Mouse (Mus musculus): ENCODE results near the gene Tamm41. TPM values are rescaled to one million over a fixed set of nuclear protein-coding genes. Genes with fewer than 3 reads are reported as not detected.

Tamm41 gene
- total RNA-seq, 2 experiments from 2014 or later = 31.2 to 31.8 TPM

DNA sequence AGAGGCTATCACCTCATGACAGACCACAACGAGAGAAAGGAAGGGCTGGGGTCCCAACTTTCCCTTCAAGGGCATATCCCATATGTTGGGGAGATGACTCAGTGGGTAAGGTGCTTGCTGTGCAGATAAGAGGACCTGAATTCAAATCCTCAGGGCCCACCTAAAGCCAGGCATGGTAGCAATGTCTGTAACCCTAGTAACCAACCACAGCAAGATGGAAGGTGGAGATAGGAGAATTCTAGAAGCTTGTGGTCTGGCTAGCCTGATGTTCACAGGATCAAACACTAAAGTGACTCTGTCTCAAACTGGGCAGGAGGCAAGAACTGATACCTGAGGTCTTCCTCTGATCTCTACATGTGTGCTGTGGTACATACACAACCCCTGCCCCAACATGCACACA, 58.0 kb downstream of the Tamm41 start:
- no peak for DNase-seq (ENCODE audit: low spot score in 2 of 2)

DNA sequence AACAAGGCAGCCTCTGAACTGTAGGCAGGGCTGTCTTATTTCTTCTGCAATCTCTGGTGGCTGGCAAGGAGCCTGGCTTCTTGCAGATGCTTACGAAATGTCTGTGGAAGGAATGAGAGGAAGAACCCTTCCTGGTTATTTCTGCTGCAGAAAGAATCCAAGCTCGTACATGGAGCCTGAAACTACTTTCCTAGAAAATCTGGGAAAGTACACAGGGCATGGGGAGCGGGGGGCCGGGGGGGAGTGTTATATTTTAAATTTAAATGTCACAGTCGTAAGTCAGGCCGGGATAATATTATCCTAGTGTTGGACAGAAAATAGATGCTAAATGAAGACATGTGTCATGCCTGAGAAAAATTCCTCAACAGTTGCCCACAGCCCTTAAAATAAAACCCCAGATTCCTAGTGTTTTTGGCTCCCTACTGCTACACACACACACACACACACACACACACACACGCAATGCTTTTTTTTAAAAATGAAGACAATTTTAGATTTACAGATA, 60.7 kb downstream of the Tamm41 start:
- DNase-seq (ENCODE audit: low spot score in 2 of 2) = no peak

DNA sequence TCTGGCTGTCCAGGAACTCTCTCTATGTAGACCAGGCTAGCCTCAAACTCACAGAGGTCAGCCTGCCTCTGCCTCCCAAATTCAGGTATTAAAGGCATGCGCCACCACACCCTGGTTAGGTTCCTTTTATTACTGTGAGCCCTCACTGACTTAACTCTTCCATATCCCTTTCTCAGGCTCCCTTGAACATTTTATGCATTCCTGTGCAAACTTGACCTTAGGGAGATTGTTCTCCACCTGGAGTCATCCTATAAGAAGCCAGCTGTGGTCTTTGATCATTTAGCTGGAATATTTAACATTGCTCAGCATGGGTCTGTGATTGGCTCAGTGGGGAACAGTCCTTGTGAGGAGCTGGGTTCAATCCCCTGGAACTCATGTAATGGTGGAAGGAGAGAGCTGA, 63.3 kb downstream of the Tamm41 start:
- DNase-seq (ENCODE audit: low spot score in 2 of 2) = no peak

DNA sequence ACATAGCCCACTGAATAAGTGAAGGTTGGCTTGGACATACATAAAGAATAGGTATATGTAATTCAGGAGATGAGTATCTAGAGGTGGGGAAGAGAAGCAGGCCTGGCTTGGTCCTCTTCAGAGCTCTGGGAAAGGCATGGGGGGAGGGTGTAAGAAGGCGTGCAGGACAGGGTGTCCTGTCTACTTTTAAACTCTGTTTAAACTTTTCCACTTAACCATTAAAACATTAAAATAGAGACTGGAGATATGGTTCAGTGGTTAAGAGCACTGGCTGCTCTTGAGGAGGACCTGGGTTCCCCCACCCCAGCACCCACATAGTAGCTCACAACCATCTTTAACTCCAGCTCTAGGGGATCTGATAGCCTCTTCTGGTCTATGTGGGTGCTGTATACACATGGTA, 64.7 kb downstream of the Tamm41 start:
- no peak for DNase-seq (ENCODE audit: low spot score in 2 of 2)

DNA sequence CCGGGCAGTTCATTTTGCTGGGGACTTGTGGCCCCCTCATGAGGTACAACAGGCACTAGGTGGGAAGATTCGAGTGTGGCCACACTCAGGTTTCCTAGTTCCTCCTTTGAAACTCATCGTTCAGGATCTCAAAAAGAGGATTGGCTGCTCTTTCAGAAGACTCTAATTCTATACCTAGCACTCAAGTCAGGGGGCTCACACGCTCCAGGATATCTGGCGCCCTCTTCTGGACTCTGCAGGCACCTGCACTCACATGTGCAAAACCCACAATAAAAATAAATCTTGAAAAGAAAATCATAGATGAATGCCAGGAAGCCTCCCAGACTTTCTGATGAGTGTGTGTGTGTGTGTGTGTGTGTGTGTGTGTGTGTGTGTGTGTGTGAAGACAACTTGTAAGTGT, 66.8 kb downstream of the Tamm41 start:
- DNase-seq (ENCODE audit: low spot score in 2 of 2) = no peak

DNA sequence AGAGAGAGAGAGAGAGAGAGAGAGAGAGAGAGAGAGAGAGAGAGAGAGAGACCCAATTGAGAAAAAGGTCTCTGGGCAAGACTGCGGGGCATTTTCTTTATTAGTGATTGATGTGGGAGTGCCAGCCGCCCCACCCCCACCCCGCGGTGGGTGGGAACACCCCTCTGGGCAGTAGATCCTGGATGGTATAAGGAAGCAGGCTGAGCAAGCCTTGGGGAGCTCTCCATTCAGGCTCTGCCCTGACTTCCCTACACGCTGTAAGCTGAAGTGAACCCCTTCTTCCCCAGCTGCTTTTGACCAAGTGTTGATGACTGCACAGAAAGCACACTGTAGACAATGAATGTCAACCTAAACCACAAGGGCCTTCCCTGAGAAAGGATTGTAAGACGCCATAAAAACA, 67.3 kb downstream of the Tamm41 start:
- DNase-seq (ENCODE audit: low spot score in 2 of 2) = no peak

DNA sequence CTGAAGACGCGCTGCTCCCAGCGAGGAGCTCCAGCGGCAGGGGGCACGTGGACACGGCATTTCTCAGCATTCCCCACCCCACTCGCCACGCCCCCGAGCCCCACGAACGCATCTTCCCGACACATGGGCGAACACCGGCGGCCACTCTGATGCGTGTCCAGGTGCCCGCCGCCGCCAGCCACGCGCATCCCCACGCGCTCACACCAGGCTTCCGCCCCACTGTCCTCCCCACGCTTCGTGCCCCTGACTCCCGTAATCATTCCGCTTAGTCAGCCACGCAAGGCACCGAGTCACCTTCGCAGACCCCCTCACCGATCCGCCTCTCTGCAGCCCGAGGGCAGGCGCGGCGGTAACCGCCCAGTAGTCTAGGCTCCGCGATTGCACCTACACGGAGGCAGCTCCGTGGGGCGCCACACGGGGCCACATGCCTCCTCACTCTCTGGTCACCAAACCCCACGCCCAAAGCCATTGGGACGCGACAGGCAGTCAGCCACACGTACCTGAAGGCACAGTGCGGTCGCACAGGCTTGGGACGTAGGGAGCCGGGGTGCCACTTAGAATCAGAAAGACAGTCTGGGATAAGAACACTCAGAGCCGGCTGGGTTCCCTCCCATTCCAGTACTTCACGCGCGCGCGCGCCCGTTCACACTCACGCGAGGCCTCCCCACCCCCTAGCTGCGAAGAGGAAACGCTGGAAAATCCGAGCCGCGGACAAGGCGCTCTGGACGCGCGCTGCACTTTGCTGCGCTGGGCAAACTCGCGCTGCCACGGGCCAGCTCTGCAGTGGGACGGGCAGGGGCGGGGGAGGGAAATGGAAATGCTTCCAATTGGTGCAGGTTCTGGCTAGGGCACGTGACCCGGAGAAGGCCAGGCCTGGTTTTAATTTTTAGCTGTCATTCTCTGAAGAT, 68.2 kb downstream of the Tamm41 start, which contains the start of gene Vgll4:
Vgll4 (minus strand) TSS at position 782 of the 908 bp plus-strand sequence.
- DNase-seq (ENCODE audit: low spot score in 2 of 2) = peak; percentile 5 to 41

DNA sequence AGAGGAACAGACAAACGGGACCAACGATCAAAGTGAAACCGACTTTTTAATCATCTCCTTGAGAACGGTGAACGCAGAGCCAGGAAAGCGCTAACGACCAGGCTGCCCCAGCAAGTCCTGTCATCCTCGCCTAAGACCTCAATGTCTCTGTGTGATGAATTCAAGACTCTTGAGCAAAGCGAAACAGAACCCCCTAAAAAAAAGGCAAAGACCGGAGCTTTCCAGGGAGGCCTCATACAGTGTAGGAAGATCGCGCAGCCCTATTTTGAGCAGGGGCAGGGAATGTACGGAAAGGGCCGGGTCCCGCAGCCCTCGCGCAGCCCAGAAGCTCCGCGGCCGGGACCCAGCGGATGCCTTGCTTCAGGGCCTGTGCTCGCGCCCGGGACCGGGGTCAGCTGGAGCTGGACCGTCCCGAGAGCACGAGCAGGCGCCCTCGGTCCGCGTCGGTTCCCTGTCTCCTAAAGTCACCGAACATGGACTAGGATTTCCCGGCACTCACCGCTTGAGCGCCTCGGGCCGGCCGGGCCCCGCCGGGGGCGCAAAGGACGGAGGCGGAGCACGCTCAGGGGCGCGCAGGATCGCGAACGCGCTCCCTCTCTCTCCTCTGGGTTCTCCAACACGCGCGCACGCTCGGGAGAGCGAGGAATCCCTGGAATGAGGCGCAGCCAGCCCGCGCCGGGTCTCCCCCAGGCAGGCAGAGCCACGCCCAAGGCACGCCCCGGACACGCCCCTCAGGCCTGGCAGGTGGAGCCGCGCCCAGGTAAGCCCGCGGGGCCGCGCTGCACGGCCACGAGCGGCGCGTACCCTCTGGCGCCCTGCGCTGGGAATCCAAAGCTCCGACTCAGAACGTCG, 69.1 kb downstream of the Tamm41 start:
- peak; percentile 26 to 49 for DNase-seq (ENCODE audit: low spot score in 2 of 2)

DNA sequence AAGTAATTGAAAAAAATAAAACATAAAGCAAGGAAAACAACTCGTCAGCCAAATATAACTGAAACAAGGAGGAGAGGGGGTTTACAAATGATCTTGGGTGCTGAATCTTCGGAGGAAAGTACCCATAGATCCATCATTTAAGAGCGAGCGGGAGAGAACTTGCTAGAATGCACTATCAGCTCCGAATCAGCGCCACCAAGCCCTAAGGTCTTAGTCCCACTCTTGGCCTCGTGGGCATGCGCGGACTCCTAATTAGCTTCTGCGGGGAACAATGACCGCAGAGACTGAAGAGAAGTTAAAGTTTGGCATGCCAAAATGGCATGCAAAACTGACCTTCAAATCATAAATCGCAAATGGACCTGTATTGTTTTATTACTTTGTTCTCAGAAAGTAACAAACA, 70.1 kb downstream of the Tamm41 start:
- DNase-seq (ENCODE audit: low spot score in 2 of 2) = no peak

DNA sequence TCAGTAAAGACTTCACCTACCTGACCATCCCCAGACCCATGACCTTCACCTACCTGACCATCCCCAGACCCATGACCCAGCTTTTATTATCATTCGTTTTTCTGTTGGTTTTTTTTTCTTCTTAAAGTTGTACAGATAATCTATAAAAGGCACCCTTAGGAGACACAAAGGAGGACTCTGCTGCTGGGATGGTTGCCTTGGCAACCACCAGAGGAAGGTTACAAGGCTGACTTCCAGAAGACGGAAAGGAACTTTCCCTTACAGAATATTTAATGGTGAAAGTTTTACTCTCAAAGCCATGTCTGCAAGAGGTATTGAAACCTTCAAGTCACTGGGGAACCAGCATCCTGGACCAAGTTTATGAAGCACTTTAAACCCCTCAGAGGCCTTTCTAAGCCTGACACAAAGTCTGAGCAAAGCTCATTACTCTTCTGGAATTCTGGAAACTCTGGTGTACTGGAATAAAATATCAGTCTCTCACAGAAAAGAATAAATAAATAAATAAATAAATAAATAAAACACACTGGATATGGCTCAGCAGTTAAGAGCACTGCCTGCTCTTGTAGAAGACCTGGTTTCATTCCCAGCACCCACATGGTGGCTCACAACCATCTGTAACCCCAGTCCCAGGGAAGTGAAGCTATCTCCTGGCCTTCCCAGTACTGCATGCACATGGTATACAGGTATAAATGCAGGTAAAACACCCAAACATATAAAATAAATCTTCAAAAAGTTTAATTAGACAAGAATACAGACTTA, 71.1 kb downstream of the Tamm41 start:
- DNase-seq (ENCODE audit: low spot score in 2 of 2) = no peak

DNA sequence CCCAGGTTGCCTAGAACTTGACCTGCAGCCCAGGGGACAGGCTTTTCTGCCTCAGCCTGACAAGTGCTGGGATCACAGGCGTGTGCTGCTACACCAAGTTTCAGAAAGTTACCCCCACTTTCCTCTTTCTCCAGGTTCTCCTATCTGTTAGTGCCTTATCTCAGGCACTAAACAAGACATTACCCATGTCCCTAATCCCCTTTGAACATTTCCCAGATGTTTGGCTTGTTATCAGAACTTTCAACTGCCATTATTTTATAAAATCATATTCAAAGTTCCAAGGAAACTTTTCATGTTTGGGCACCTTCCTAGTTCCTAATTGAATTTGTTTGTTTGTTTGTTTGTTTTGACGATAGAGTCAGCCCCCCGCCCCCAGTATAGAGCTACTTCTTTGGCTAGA, 71.9 kb downstream of the Tamm41 start:
- DNase-seq (ENCODE audit: low spot score in 2 of 2) = no peak

DNA sequence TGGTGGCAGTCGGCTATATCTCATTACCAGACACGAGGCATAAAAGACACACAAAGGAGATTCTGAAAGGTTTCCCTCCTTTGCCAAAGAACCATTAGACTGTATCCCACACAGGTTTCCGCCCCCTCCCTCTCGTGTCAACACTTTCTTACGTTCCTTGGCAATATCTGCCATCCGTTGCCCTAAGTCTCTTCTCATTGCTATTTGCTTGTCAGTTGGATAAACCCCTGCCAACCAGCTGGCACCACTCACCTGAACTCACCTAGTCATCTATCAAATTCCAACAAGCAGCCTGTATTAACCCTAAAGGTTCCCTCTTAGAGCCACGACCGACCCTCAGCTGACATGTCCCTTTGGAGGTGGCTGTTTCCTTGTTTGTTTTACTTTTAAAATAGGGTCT, 72.3 kb downstream of the Tamm41 start:
- no peak for DNase-seq (ENCODE audit: low spot score in 2 of 2)

DNA sequence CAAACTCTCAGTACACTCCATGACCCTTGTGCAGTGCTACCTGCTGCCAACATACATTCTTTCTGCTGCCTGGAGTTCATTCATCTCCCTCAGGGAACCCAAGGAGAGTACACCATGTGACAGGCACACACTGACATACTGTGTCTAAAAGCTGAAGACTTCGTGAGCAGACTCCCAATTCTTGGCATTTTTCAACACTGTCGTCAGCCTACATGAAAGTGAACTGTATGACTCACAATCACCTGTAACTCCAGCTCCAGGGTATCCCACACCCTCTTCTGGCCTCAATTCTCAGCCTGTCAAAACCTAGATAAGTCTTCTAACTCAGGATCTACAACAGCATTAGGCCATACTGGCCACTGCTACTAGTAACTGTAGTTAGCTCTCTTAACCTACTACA, 73.4 kb downstream of the Tamm41 start:
- DNase-seq (ENCODE audit: low spot score in 2 of 2) = no peak

DNA sequence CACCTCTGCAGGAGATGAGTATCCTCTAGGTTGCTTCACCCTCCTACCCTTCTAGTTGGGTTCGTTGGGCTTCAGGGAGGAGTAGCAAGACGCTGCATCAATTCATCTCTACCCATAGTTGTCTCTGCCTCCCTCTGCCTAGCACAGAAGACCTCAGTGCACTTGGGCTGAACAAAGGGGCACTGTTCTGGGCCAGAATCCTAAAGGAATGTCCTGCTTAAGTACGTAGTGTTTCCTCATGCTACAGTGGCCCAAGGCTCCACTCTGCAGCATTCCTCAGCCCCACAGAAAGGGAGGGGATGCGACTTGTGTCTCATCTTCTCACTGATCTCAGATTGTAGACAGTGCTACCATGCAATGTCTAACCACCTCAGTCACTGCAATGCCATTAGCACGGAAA, 74.0 kb downstream of the Tamm41 start:
- no peak for DNase-seq (ENCODE audit: low spot score in 2 of 2)

DNA sequence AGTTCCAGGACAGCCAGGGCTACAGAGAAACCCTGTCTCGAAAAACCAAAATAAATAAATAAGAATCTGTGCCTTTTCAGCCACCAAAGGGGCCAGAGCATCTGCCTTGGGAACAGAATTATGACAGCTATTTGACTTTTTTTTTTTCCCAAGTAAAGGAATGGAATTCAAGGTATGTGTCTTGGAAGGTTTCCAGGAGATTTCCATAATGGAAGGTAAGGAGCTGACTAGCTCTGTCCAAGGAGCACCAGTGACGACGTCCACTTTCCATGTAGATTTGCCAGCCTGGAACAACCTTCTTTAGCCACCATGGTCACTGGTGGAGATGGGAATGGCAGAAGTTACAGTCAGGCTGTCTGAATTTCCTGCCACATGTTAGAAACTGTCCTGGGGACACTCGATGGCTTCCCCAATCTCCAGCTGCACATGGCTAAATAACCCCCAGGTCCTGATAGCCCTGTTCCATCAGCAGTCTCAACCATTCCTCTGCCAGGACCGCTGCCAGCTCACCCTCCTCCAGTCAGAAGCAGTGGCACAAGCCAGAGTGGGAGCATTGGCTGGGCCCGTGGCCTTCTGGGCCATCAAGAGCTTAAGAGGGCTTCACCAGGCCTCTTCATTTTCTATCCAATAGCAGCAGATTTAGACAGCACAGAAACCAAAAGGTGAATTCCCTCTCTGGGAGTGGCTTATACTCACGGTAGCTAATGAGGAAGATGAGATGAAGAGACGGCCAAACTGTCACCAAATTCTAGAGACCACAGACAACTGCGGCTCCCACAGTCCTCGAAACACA, 76.2 kb downstream of the Tamm41 start:
- DNase-seq (ENCODE audit: low spot score in 2 of 2) = no peak

DNA sequence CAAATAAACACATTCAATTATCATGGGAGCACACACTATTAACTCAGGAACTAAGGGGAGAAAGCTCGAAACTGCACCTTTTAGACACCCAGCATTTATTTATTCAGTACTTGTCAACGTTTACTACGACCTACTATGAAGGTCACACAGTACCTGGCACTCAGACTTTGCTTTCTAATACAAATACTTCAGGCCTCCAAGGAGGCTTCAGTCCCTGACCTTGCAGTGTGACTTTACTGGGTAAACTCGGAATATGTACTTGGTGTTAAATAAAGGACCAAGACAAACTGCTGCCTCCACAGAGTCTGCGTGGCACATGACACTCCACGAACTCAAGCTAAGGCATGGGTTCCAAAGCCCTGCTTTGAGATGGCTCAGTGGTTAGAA, 78.7 kb downstream of the Tamm41 start:
- no peak for DNase-seq (ENCODE audit: low spot score in 2 of 2)

DNA sequence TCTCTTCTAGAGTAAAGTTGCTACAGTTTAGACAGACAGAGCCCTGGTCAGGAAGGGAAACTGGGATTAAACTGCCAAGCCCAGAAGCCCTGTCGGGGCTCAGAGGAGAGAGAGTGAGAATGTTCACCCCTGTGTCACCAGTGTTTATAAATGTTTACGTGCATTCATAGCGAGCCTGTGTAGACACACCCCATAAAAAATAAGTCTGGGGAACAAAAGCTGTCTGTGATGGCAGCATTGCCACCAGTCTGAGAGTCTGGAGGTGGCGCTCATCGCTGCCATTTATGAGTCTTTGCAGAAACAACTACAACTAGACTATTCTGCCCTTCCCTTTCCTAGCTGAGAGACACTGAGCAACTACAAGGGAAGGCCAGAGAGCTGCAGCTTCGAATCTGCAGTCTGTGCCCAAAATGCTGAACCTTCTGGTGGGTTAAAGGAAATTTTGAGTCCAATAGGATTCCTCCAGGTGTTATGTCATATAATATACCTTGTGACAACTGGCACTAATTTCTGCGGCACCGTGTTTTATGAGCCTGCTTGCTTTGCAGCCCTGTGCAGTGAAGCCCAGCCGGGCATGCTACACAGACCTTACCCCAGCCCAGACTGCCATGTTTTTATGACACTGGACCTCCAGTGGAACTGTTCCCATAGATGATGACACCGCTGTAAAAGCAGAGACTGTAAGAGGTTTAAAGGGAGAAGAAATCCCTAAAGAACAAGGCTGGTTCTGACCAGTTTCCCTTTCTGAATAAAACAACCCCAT, 79.2 kb downstream of the Tamm41 start:
- no peak for DNase-seq (ENCODE audit: low spot score in 2 of 2)

DNA sequence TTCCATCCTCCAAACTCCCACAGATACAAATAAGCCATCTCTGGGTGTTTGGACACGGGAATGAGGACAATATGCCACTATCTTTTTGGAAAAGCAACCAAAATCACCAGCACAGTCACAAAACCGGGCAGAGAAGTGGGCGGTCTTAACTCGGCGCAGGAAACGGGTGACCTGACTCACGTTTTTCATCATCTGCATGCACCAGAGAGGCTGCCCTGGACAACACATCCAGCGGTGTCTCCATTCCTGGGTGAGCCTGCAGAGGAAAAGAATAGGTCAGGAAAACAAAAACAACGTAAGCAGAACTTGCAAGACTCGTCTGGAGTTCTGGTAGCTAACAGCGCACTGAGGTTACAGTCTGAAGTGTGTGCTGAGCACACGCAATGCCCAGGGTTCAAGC, 79.9 kb downstream of the Tamm41 start:
- no peak for DNase-seq (ENCODE audit: low spot score in 2 of 2)

DNA sequence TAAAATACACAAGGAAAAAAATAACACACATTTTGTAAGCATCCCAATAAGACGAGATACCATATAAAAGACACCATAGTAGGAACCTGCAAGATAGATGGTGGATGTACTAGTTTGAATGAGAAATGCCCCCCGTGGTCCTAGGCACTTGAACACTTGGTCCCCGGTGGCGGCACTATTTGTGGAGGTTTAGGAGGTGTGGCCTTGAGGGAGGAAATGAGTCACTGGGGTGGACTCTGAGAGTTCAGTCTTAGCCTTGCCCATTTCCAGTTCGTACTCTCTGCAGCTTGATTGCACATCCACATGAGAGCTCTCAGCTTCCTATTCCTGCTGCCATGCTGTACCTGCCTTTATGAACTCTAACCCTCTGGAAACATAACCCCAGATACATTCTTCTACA, 83.2 kb downstream of the Tamm41 start:
- DNase-seq (ENCODE audit: low spot score in 2 of 2) = no peak
